ENCODE assay signal across 15 mouse cellular contexts in the genomic region with DNA sequence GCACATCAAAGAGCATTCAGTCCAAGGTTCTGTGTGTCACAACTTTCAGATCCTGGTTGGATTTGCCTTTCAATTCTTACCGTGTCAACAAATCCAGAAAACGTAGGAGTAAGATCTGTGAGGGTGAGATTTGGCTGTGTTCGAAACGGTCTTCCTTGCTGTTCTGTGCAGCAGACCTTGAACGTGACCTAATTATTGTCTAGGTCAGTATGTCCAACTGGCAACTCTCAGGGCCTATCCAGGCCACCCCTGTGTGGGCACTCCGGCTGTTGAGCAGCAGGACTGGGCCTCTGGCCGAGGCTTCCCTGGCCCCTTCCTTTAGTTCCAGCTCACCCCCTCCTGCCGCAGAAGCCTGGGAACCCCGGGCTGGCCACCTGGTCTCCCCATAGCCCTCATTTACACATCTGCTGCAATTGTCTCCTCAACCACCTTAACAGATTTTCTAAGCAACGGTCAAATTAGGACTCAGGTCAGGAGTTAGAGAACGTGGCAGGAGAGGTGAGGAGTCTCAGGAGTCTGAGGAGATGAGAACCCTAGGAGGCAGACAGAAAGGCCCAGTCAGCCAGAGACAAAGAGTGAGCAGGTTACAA. TPM values are rescaled to one million over a fixed set of nuclear protein-coding genes. Genes with fewer than 3 reads are reported as not detected.
DNase-seq lines count a peak whose midpoint lies in the region; ATAC-seq lines count a peak whose summit lies in the region.
"Had no signal": no experiment of that assay in that cellular context is flagged by ENCODE, and none has a peak within 500 bp of the region (broad histone marks: within the 10 kb centered on the region; RNA-seq: fewer than 3 reads in every experiment).

No protein-coding gene starts in this region.

- H3K9me3 ChIP-seq in hindbrain, embryonic 16.5 days (ENCODE audit: control insufficient read depth, low read length), result no peaks in the 10 kb centered on the region
- no peaks in the 10 kb centered on the region for H3K9me3 ChIP-seq in hindbrain, embryonic 11.5 days (ENCODE audit: control insufficient read depth, low read length)
- H3K9me3 ChIP-seq: limb, embryonic 12.5 days; neural tube, embryonic 12.5 days had no signal

- H3K4me3 ChIP-seq in hindbrain, embryonic 16.5 days (ENCODE audit: low read length), result no peak overlapping the region
- no peak overlapping the region for H3K4me3 ChIP-seq in hindbrain, embryonic 11.5 days (ENCODE audit: low read depth, low read length)
- H3K4me3 ChIP-seq: limb, embryonic 12.5 days; neural tube, embryonic 12.5 days had no signal

- H3K27me3 ChIP-seq in hindbrain, embryonic 16.5 days (replicated peaks; ENCODE audit: control insufficient read depth, insufficient read depth, low read length), result no peaks in the 10 kb centered on the region
- no peaks in the 10 kb centered on the region for H3K27me3 ChIP-seq in hindbrain, embryonic 11.5 days (ENCODE audit: control insufficient read depth, insufficient read depth, low read length)
- H3K27me3 ChIP-seq: limb, embryonic 12.5 days; neural tube, embryonic 12.5 days had no signal

- WGBS in hindbrain, embryonic 16.5 days, result 42% methylated on average over 11 of the region's 11 CpGs
- 62% methylated on average over 11 of the region's 11 CpGs for WGBS in hindbrain, embryonic 11.5 days

- H3K9ac ChIP-seq in hindbrain, embryonic 16.5 days (ENCODE audit: low read depth, low read length), result no peak overlapping the region
- no peak overlapping the region for H3K9ac ChIP-seq in hindbrain, embryonic 11.5 days (ENCODE audit: low read depth, low read length)
- H3K9ac ChIP-seq: limb, embryonic 12.5 days; neural tube, embryonic 12.5 days had no signal

- no peaks in the 10 kb centered on the region for H3K36me3 ChIP-seq in hindbrain, embryonic 16.5 days (ENCODE audit: control insufficient read depth, insufficient read depth, low read length)
- H3K36me3 ChIP-seq in hindbrain, embryonic 11.5 days (ENCODE audit: control insufficient read depth, insufficient read depth, low read length), result no peaks in the 10 kb centered on the region
- H3K36me3 ChIP-seq: limb, embryonic 12.5 days; neural tube, embryonic 12.5 days had no signal

- peaks cover 3% of the 10 kb centered on the region; the same call in 1 of the 2 replicates for H3K4me1 ChIP-seq in hindbrain, embryonic 16.5 days (ENCODE audit: control insufficient read depth, insufficient read depth, low read depth, low read length)
- H3K4me1 ChIP-seq in hindbrain, embryonic 11.5 days (replicated peaks; ENCODE audit: control insufficient read depth, insufficient read depth, low read length), result no peaks in the 10 kb centered on the region

- H3K4me2 ChIP-seq in hindbrain, embryonic 16.5 days (ENCODE audit: low read length), result no peak overlapping the region
- H3K4me2 ChIP-seq in hindbrain, embryonic 11.5 days (replicated peaks; ENCODE audit: low read depth, low read length), result no peak overlapping the region
- H3K4me2 ChIP-seq: limb, embryonic 12.5 days; neural tube, embryonic 12.5 days had no signal

- no peak for DNase-seq in hindbrain, embryonic 11.5 days (ENCODE audit: low spot score)
- peak; percentile 21 for DNase-seq in ovary, postnatal 36 days (ENCODE audit: low spot score)
- no peak for DNase-seq in ovary, postnatal 14 days (ENCODE audit: low spot score)
- peak; percentile 54 to 71 for DNase-seq in cerebellum, postnatal 25 days
- peak; percentile 9 for DNase-seq in retina, postnatal 7 days (ENCODE audit: low read depth, low spot score)
- DNase-seq in layer of hippocampus, adult 8-10 months (ENCODE audit: low spot score in 2 of 2), result no peak
- DNase-seq in urinary bladder, postnatal 4 days (ENCODE audit: low spot score in 2 of 2), result no peak
- DNase-seq: embryo, embryonic 11 days; gastrocnemius, postnatal 14 days; lung, postnatal 14 days had no signal

- H3K27ac ChIP-seq in hindbrain, embryonic 16.5 days (ENCODE audit: low read depth, low read length), result no peak overlapping the region
- no peak overlapping the region for H3K27ac ChIP-seq in hindbrain, embryonic 11.5 days (ENCODE audit: low read depth, low read length)
- H3K27ac ChIP-seq: limb, embryonic 12.5 days; neural tube, embryonic 12.5 days; stomach, postnatal 0 days had no signal

- 0 out of 2 replicates have a peak, but pooled peaks have one; percentile 45 for ATAC-seq in hindbrain, embryonic 16.5 days
- no peak for ATAC-seq in hindbrain, embryonic 11.5 days (ENCODE audit: low FRiP score)
- ATAC-seq: inflammation-experienced regulatory T-cells, adult 6 months had no signal

RNA-seq across cellular contexts. Expression of a gene that starts 13.9 kb away (rescaled TPM):
- polyA plus RNA-seq in hindbrain, embryonic 16.5 days (2015; fragmentation: Nextera tagmentation; extraction: Ambion mirVana), result 31.7 and 31.9 TPM in 2 replicates
- 29.9 and 38.0 TPM in 2 replicates for polyA plus RNA-seq in hindbrain, embryonic 11.5 days (2014; fragmentation: Nextera tagmentation; extraction: Ambion mirVana)
- total RNA-seq in layer of hippocampus, adult 8-10 months (2022), result 10 to 100 TPM; 22.5 to 29.5 (median 26.1) TPM

Comparison
In these comparisons a context has a peak if more than half of its experiments do, and no peak if none do; other contexts are left out.
1. DNase-seq: peak in ovary, postnatal 36 days (single experiment), cerebellum, postnatal 25 days (2 of 2) and retina, postnatal 7 days (single experiment); none in hindbrain, embryonic 11.5 days (single experiment), ovary, postnatal 14 days (single experiment), layer of hippocampus, adult 8-10 months (0 of 2) and urinary bladder, postnatal 4 days (0 of 2).